Mouse (Mus musculus) E14TG2a.4 (cell line): Measurements from ENCODE around the gene Gabrd.
A peak's percentile ranks its signal among the peaks of the same experiment; 100 is the strongest.

ENCODE experiments used
- H3K27me3 ChIP-seq: 2 replicates; pipeline ENCODE4 v1.6.1; 2014; ENCODE audit warnings: low read length, control low read depth; ENCODE audit not compliant: insufficient read depth
- H3K36me3 ChIP-seq: 2 replicates; pipeline ENCODE4 v1.6.1; 2014; ENCODE audit warnings: low read length, control low read depth; ENCODE audit not compliant: insufficient read depth
- H3K4me1 ChIP-seq: replicated peaks from 2 replicates; pipeline ENCODE4 v1.6.1; 2014; ENCODE audit warnings: low read depth, low read length, control low read depth
- H3K4me3 ChIP-seq: replicated peaks from 2 replicates; pipeline ENCODE4 v1.5.1; 2014; ENCODE audit warnings: mild to moderate bottlenecking, low read length
- H3K9me3 ChIP-seq: 2 replicates; pipeline ENCODE4 v1.6.1; 2014; ENCODE audit warnings: low read length, control low read depth
- CTCF ChIP-seq: conservative IDR thresholded peaks from 2 replicates; pipeline ENCODE4 v1.5.1; 2014; ENCODE audit warnings: low read length
- NANOG ChIP-seq: IDR thresholded peaks from 2 replicates; pipeline ENCODE4 v1.6.1; 2014; ENCODE audit warnings: borderline replicate concordance, low read length, mixed read lengths
- POU5F1 ChIP-seq: IDR thresholded peaks from 2 replicates; pipeline ENCODE4 v1.6.1; 2014; ENCODE audit warnings: low read length, borderline replicate concordance

The Gabrd gene

GRCm38 (mm10) chr4:155354546-155354945, 43.4 kb downstream of the Gabrd start:
- TF ChIP-seq POU5F1 (no peak), CTCF (no peak), NANOG (no peak)
- peaks cover 48% of the 10 kb centered on the region for H3K4me1 ChIP-seq
- H3K27me3 ChIP-seq: no peaks in the 10 kb centered on the region
- H3K9me3 ChIP-seq: no peaks in the 10 kb centered on the region
- H3K36me3 ChIP-seq: peaks cover 48% of the 10 kb centered on the region
- H3K4me3 ChIP-seq: no peak overlapping the region

- TF ChIP-seq POU5F1: no peak
- no peak overlapping the region for H3K4me3 ChIP-seq
- peaks cover 42% of the 10 kb centered on the region for H3K4me1 ChIP-seq
- no peaks in the 10 kb centered on the region for H3K27me3 ChIP-seq
- H3K36me3 ChIP-seq: peaks cover 52% of the 10 kb centered on the region
- H3K9me3 ChIP-seq: no peaks in the 10 kb centered on the region
Observed at GRCm38 (mm10) chr4:155354035-155354434, 43.9 kb downstream of the Gabrd start.

DNA sequence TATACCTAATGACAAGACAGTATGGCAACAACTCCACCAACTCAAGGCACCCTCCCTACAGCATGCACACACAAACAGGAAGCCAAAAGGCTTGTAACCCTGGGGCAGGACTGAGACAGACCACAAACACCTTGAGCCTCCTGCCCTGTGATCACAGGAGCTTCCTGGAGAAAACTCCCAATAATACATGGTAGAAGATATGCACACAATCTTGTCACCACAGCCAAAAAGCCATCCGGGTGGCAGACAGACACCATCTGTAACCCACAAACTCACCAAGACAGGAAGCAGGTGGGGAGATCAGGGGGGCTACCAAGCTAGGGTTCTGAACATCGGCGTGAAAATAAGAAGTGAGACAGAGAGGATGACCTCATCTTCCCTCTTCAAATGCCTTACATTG, 45.3 kb downstream of the Gabrd start:
- peaks cover 34% of the 10 kb centered on the region for H3K4me1 ChIP-seq
- no peaks in the 10 kb centered on the region for H3K27me3 ChIP-seq
- TF ChIP-seq CTCF: no peak
- TF ChIP-seq NANOG: no peak
- no peak for TF ChIP-seq POU5F1
- H3K9me3 ChIP-seq: no peaks in the 10 kb centered on the region
- no peak overlapping the region for H3K4me3 ChIP-seq
- peaks cover 58% of the 10 kb centered on the region for H3K36me3 ChIP-seq

DNA sequence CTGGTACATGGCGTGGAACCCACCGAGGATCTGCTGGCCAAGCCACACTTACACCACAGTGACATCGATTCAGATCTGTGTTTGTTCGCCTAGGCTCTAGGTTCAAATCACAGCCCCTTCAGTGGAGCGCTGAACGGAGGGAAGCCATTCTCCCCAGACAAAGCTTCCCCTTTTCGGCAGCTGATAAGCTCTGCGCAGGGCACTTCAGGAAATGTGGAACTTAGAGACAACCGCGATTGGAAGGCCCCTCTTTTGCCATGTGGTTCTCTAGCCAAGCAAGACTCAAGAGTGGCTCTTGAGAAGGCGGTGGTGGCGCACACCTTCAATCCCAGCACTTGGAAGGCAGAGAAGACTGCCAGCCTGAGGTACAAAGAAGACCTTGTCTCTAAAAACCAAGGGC, 51.6 kb downstream of the Gabrd start:
- TF ChIP-seq CTCF (no peak), NANOG (no peak), POU5F1 (no peak)
- H3K27me3 ChIP-seq: peaks cover 27% of the 10 kb centered on the region
- H3K4me3 ChIP-seq: no peak overlapping the region
- H3K4me1 ChIP-seq: peaks cover 47% of the 10 kb centered on the region
- peaks cover 14% of the 10 kb centered on the region for H3K36me3 ChIP-seq
- H3K9me3 ChIP-seq: no peaks in the 10 kb centered on the region

DNA sequence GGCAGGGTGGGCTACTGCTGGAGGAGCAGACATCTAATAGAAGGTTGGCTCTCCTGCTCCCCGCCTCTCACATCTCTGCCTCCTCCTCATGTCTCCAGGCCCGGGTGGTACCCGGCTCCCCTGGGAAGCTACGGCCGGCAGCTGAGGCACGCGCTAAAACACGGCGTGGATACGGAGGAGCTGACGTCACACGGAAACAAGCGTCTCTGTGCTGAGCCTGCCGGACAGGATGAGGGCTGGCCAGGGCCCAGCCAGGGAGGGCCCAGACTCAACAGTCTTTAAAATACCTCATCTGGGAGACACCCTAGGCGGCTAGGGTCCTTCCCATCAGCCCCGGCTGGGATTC, 52.3 kb downstream of the Gabrd start:
- Histone ChIP-seq H3K4me1 (peaks cover 46% of the 10 kb centered on the region), H3K9me3 (no peaks in the 10 kb centered on the region), H3K27me3 (peaks cover 27% of the 10 kb centered on the region), H3K4me3 (peak overlapping the region; percentile 75), H3K36me3 (peaks cover 14% of the 10 kb centered on the region)
- TF ChIP-seq POU5F1 (no peak), NANOG (no peak), CTCF (no peak)

GRCm38 (mm10) chr4:155344716-155345607, 53.0 kb downstream of the Gabrd start:
- H3K4me1 ChIP-seq: peaks cover 46% of the 10 kb centered on the region
- H3K27me3 ChIP-seq: peaks cover 27% of the 10 kb centered on the region
- no peaks in the 10 kb centered on the region for H3K9me3 ChIP-seq
- peak overlapping the region; percentile 75 for H3K4me3 ChIP-seq
- TF ChIP-seq CTCF (no peak), POU5F1 (no peak), NANOG (no peak)
- H3K36me3 ChIP-seq: peaks cover 10% of the 10 kb centered on the region

DNA sequence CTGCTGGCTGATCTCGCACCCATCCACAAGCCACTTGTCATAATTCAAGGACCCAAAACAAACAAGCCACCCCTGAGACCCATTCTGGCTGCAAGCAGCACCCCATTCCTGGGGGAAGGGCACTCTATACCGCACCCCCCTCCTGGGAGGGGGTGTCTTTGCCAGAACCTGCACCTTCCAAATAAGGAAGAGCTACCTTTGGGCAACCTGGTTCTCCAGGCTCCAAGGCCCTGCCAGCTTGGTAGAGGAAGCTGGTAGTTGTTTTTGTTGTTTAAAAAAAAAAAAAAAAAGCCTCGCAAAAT, 53.7 kb downstream of the Gabrd start:
- no peak for TF ChIP-seq POU5F1
- TF ChIP-seq NANOG: no peak
- no peak for TF ChIP-seq CTCF
- H3K27me3 ChIP-seq: peaks cover 27% of the 10 kb centered on the region
- peak overlapping the region; percentile 75 for H3K4me3 ChIP-seq
- no peaks in the 10 kb centered on the region for H3K9me3 ChIP-seq
- peaks cover 8% of the 10 kb centered on the region for H3K36me3 ChIP-seq
- H3K4me1 ChIP-seq: peaks cover 46% of the 10 kb centered on the region

GRCm38 (mm10) chr4:155343415-155344298, 54.3 kb downstream of the Gabrd start:
- Histone ChIP-seq H3K4me3 (no peak overlapping the region), H3K9me3 (no peaks in the 10 kb centered on the region), H3K27me3 (peaks cover 27% of the 10 kb centered on the region), H3K4me1 (peaks cover 48% of the 10 kb centered on the region), H3K36me3 (peaks cover 2% of the 10 kb centered on the region; the same call in 1 of the 2 replicates)
- TF ChIP-seq CTCF: no peak
- TF ChIP-seq POU5F1: no peak
- TF ChIP-seq NANOG: no peak
